Mouse (Mus musculus) heart, postnatal 4 days (tissue): ENCODE data around the gene Nphp1. TPM values are rescaled to one million over a fixed set of nuclear protein-coding genes. Genes with fewer than 3 reads are reported as not detected.

Experiments used
- total RNA-seq, 2 experiments: library from RNA; stranded (reverse); gene quantifications; 2 replicates each; pipeline ENCODE4 v1.2.3; 2021

Gene Nphp1
- total RNA-seq, 2 experiments from 2014 or later = 13.9 to 14.2 TPM

Other genes starting within 250 kb of the Nphp1 start
- gene Prom2, start 247.4 kb downstream of the Nphp1 start, total RNA-seq = under 1 TPM in 1 of 2 experiments, not detected in 1; 0.07 TPM
- gene Zfp661, start 201.8 kb downstream of the Nphp1 start, total RNA-seq = 1 to 10 TPM; 1.0 to 1.1 TPM
- 100 to 1,000 TPM; 128 to 134 TPM for gene Mrps5, start 201.7 kb downstream of the Nphp1 start, total RNA-seq
- 1 to 10 TPM; 1.2 to 2.7 TPM for gene Mal, start 132.2 kb downstream of the Nphp1 start, total RNA-seq
- 10 to 100 TPM; 15.5 to 17.0 TPM for gene Mall, start 59.0 kb downstream of the Nphp1 start, total RNA-seq
- 10 to 100 TPM; 30.3 to 30.5 TPM for gene Mtln, start 3.6 kb upstream of the Nphp1 start, total RNA-seq
- gene Bub1, start 43.0 kb upstream of the Nphp1 start, total RNA-seq = 10 to 100 TPM; 22.8 to 25.7 TPM
- gene Acoxl, start 50.0 kb upstream of the Nphp1 start, total RNA-seq = not detected